Mouse (Mus musculus): ENCODE data around the gene Mapk8ip1.
"Not testable (repeated sequence)": the region's sequence is repeated elsewhere in the genome, so short reads cannot be mapped to it uniquely, and the experiment has no call there.

The Mapk8ip1 gene

DNA sequence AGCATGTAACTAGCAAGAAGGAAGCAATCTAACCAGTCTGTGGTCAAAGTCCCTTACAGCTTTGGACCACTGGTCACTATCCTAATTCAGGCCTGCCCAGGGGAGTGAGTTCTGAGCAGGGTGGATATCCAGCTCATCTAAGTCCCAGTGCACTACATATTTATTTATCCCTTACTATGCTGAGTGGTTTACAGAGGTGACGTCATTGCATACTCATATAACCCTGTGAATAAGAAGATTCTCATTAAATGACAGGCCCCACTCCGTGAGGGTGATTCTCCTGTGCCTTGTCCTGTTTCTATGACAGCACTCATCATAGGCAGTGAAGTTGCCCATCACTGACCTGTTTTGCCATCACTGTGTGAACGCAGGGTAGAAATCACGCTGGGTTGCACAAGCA is 24.3 kb upstream of the Mapk8ip1 start:
- no peak for DNase-seq (ENCODE audit: low read depth, low spot score)

- DNase-seq (ENCODE audit: low read depth, low spot score): no peak
These were observed 23.6 kb upstream of the Mapk8ip1 start for GRCm38 (mm10) chr2:92424462-92425308.

DNA sequence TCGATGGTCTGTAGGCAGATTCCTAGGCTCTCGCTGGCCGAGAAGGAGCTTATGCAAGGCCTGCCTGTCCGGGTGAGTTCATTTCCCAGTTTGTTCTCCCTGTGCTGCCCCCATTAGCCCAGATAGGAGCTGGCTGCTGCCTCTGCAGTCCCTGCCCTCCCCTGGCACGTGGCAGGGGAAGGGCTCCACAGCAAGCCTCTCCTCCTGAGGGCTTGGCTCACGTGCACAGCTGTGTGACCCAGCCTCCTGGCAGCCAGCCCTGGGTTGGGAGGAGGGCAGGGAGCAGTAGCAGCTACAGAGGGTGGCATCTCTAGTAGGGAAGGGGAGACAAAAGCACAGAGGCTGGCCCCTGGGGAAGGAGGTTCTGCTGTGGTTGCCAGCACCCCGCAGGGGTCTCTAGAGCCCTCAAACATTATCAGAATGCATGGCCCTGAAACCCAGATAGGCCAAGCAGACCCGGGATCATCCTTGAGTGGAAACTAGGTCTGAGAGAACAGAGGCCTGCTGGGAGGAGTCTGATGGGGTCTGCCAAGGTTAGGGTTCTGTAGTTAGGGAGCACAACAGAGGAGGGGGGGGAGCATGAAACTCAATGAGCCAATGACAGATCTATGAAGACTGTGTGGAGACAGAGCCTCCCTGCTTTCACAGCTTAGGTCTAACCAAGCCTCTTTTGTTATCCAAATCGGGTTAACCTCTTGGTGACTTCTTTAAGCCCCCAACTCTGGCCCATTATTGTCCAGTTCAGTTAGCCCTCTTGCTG is 22.8 kb upstream of the Mapk8ip1 start:
- DNase-seq (ENCODE audit: low read depth, low spot score): no peak

- no peak for DNase-seq (ENCODE audit: low read depth, low spot score)
These were observed 22.1 kb upstream of the Mapk8ip1 start for GRCm38 (mm10) chr2:92423156-92423555.

GRCm38 (mm10) chr2:92422388-92423135 is 21.5 kb upstream of the Mapk8ip1 start:
- DNase-seq (ENCODE audit: low read depth, low spot score): no peak

DNA sequence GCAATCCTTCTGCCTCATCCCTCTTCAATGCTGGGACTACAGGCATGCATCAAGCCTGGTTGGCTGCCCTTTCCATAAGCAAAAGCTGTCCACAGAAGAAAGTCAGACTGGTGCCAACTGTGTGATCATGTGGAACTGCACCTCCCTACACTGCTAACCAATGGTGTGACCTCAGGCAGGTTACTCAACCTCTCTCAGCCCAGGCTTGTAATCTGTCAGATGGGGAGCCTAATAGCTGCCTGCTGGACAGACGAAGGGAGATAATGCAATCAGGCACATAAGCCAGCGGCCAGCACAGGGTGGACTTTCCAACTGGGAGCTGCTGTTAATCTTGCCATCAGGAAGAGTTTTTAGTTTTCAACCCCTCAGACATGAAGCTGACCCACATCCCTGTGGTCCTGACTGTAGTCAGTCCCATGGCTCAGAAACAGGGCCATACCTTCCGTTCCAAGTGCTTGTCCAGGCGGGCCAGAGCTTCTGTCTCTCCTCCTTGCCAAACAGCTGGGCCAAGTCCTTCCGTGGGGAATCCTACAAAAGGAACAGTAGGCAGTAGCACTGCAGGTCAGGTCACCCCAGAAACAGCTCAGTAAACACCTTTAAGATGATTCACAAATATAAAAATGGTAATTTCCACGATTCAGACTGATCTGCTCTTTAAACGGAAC is 20.8 kb upstream of the Mapk8ip1 start:
- no peak for DNase-seq (ENCODE audit: low read depth, low spot score)

GRCm38 (mm10) chr2:92411705-92412104 is 10.6 kb upstream of the Mapk8ip1 start:
- no peak for DNase-seq (ENCODE audit: low read depth, low spot score)

GRCm38 (mm10) chr2:92408309-92409045 is 7.4 kb upstream of the Mapk8ip1 start:
- no peak for DNase-seq (ENCODE audit: low read depth, low spot score)

GRCm38 (mm10) chr2:92405687-92406086 is 4.6 kb upstream of the Mapk8ip1 start:
- no peak for DNase-seq (ENCODE audit: low read depth, low spot score)

DNA sequence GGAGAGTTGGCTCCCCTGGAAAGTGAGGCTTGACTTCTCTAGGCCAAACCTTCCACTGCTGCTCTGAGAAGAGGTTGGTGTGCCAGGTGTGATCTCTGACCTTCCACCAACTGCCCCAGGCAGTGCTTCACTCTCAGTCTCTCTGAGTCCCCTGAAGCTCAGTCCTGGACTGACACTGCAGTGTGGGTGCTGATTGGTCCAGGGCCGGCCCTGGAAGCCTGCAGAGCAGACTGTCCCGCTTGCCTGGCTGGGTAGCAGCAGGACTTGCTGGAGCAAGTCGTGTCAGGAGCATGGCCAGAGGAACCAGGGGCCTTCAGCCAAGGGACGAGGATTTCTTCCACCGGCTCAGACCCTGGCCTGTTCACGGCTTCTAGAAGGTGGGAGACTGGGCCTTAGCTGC is 3.7 kb upstream of the Mapk8ip1 start:
- DNase-seq (ENCODE audit: low read depth, low spot score): no peak

GRCm38 (mm10) chr2:92403776-92404319 is 2.8 kb upstream of the Mapk8ip1 start:
- DNase-seq (ENCODE audit: low read depth, low spot score): no peak

DNA sequence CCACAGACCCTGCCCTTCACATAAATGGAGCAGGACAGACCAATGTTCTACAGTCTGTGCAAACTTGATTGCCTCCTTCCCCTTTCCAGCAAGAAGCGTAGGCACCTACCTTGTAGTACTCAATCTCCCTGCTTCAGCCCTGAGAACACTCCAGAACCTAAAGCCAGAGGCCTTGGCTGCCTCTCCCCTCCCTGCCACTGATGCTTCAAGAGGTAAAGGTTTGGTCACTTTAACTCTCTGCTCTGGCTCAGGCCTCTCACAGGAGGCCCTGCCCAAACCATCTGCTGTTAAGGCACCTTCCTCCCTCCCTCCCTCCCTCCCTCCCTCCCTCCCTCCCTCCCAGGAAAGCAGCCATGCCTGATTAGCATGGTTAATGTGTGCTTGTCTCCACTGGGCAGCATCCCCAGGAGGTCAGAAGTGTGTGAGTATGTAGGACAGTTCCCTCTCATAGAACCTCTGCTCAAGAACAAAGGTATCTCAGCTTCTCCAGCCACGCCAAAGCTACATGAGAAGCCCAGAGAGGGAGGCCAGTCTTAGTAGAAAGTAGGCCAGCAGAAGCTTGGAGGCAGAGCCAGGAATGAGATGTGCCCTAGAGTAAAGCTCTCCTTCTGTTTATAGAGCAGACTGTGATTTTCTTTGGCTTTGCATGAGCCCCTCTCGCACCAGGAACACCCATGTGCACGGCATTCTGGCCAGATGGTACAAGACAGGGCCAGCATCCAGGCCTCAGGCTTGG is 1.7 kb upstream of the Mapk8ip1 start:
- no peak for DNase-seq (ENCODE audit: low read depth, low spot score)

GRCm38 (mm10) chr2:92400682-92401081 is 381 bp downstream of the Mapk8ip1 start:
- DNase-seq (ENCODE audit: low read depth, low spot score): no peak

- DNase-seq (ENCODE audit: low read depth, low spot score): not testable (repeated sequence)
These were observed 1.2 kb downstream of the Mapk8ip1 start for GRCm38 (mm10) chr2:92399877-92400276.

- no peak for DNase-seq (ENCODE audit: low read depth, low spot score)
These were observed 3.6 kb downstream of the Mapk8ip1 start for GRCm38 (mm10) chr2:92397436-92397835.

DNA sequence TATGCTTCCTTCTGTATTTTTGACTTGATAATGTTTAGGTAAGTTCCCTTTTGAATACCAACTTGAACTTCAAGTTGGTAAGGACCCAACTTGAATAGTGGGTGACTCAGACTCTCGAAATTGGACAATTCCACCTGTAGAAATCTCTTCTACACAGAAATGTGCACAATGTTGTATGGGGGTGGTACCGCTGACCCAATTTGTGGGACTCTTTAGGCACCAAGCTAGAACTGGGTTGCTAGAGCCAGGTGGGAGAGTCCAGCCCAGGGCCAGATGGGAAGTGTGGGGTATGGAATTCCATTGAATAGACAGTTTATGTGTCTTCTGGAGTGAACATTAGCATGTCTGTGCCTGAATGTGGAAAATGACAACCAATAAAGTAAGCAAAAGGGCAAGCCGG is 5.5 kb downstream of the Mapk8ip1 start:
- DNase-seq (ENCODE audit: low read depth, low spot score): no peak

GRCm38 (mm10) chr2:92392318-92393264 is 8.5 kb downstream of the Mapk8ip1 start:
- peak; percentile 72 for DNase-seq (ENCODE audit: low read depth, low spot score)

DNA sequence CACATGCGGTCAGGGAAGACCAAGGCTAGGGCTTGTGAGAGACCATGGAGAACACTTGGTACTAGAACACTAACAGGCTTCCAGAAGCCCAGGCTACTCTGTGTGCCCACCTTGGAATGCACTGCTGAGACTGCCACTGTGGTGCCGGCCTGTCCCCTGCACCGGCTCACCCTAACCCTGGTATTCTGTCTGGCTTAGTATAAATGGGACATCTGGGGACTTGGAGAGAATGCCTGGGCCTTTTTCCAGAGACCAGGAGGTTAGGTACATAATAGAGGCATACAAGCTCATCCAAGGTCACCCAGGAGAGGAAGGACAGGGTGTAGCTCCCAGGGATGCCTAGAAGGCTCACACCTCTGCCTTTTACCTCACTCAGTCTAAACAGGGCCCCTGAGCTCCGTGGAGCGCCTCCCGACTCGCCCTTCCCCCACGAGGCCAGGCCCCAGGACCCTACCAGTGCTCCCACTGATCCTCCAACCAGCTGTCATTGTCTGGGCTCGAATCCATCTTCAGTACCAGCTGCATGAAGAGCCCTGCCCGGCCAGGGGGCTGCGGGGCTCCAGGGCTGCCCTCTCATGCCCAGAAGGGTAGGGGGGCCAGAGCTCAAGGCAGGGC is 9.3 kb downstream of the Mapk8ip1 start:
- no peak for DNase-seq (ENCODE audit: low read depth, low spot score)
